Mouse (Mus musculus) midbrain, postnatal 0 days (tissue): ENCODE measurements around the gene Dpf1. TPM values are rescaled to one million over a fixed set of nuclear protein-coding genes. Genes with fewer than 3 reads are reported as not detected.

Experiments
- ATAC-seq: fragments of 200-750 bp; cut with Nextera tagmentation; 2 replicates; pipeline ENCODE4 v1.8.0; 2017; ENCODE audit warnings: moderate number of reproducible peaks, mild to moderate bottlenecking, moderate TSS enrichment, moderate library complexity; ENCODE audit not compliant: low FRiP score
- DNase-seq: peaks from one replicate; pipeline ENCODE4 v3.0.0-alpha.2; 2015; ENCODE audit warnings: low spot score
- H3K27ac ChIP-seq: fragments of 300-500 bp; sonication (generic); 2 replicates; pipeline ENCODE4 v1.5.1; 2014; ENCODE audit warnings: low read depth, mild to moderate bottlenecking, low read length, mixed read lengths
- H3K27me3 ChIP-seq: fragments of 300-500 bp; sonication (generic); 2 replicates; pipeline ENCODE4 v1.6.1; 2014; ENCODE audit warnings: low read length, control low read depth, mixed read lengths; ENCODE audit not compliant: insufficient read depth
- H3K36me3 ChIP-seq: fragments of 300-500 bp; sonication (generic); 2 replicates; pipeline ENCODE4 v1.6.1; 2014; ENCODE audit warnings: low read length, control low read depth, mixed read lengths; ENCODE audit not compliant: insufficient read depth
- H3K4me1 ChIP-seq: fragments of 300-500 bp; sonication (generic); 2 replicates; pipeline ENCODE4 v1.6.1; 2014; ENCODE audit warnings: mild to moderate bottlenecking, control low read depth, antibody characterized with exemption, low read length, mixed read lengths; ENCODE audit not compliant: insufficient read depth
- H3K4me2 ChIP-seq: fragments of 300-500 bp; sonication (generic); 2 replicates; pipeline ENCODE4 v1.6.1; 2014; ENCODE audit warnings: low read depth, mild to moderate bottlenecking, low read length, mixed read lengths; ENCODE audit not compliant: poor library complexity, severe bottlenecking
- H3K4me3 ChIP-seq: fragments of 300-500 bp; sonication (generic); 2 replicates; pipeline ENCODE4 v1.5.1; 2014; ENCODE audit warnings: low read depth, mild to moderate bottlenecking, low read length, moderate library complexity
- H3K9ac ChIP-seq: fragments of 300-500 bp; sonication (generic); replicated peaks from 2 replicates; pipeline ENCODE4 v1.6.1; 2014; ENCODE audit warnings: mild to moderate bottlenecking, low read length, moderate library complexity, mixed read lengths; ENCODE audit not compliant: poor library complexity, severe bottlenecking
- H3K9me3 ChIP-seq: fragments of 300-500 bp; sonication (generic); 2 replicates; pipeline ENCODE4 v1.6.1; 2016; ENCODE audit warnings: low read length, control low read depth
- CTCF ChIP-seq: IDR thresholded peaks from 2 replicates; pipeline ENCODE4 v1.5.1; 2016; ENCODE audit warnings: antibody characterized with exemption, mild to moderate bottlenecking
- WGBS: fragments of 180-500 bp; shearing (Covaris S2); extraction: QIAGEN DNeasy Blood & Tissue Kit; methylation state at CpG from one replicate; pipeline ENCODE4 v1.1.7; 2014; 5-methylcytosine and 5-hydroxymethylcytosine counted together
- polyA plus RNA-seq: library from polyadenylated mRNA; unstranded; fragments of >200 nt; fragmentation: Nextera tagmentation; extraction: Ambion mirVana; gene quantifications from 2 replicates; pipeline ENCODE4 v1.2.1, GENCODE M21; 2015
- total RNA-seq: library from RNA; depleted of rRNA; stranded (reverse); fragments of >200 nt; gene quantifications from 2 replicates; pipeline ENCODE4 v1.2.3, GENCODE M21; 2014

The Dpf1 gene
- total and polyA plus RNA-seq, 2 experiments from 2014 or later = 160 to 192 TPM

GRCm38 (mm10) chr7:29282074-29282554, 21.6 kb upstream of the Dpf1 start:
- no peaks in the 10 kb centered on the region for H3K36me3 ChIP-seq
- H3K4me3 ChIP-seq = peak overlapping the region; percentile 68
- H3K9ac ChIP-seq = peak overlapping the region; percentile 79
- TF ChIP-seq CTCF = no peak
- 0 out of 2 replicates have a peak, but pooled peaks cover 2% of the 10 kb centered on the region for H3K4me1 ChIP-seq
- peak overlapping the region; percentile 97 for H3K4me2 ChIP-seq
- H3K9me3 ChIP-seq = no peaks in the 10 kb centered on the region
- WGBS = 11% methylated on average over 21 of the region's 21 CpGs
- H3K27ac ChIP-seq = no peak overlapping the region
- DNase-seq (no peak), ATAC-seq (0 out of 2 replicates have a peak, but pooled peaks have one; percentile 7)
- H3K27me3 ChIP-seq = 0 out of 2 replicates have a peak, but pooled peaks cover 8% of the 10 kb centered on the region

GRCm38 (mm10) chr7:29283876-29284275, 19.9 kb upstream of the Dpf1 start:
- H3K4me2 ChIP-seq = no peak overlapping the region
- H3K9ac ChIP-seq = no peak overlapping the region
- H3K36me3 ChIP-seq = no peaks in the 10 kb centered on the region
- 0 out of 2 replicates have a peak, but pooled peaks cover 2% of the 10 kb centered on the region for H3K4me1 ChIP-seq
- no peak overlapping the region for H3K4me3 ChIP-seq
- H3K27me3 ChIP-seq = 0 out of 2 replicates have a peak, but pooled peaks cover 8% of the 10 kb centered on the region
- DNase-seq (no peak), ATAC-seq (no peak)
- no peak overlapping the region for H3K27ac ChIP-seq
- no peak for TF ChIP-seq CTCF
- 81% methylated on average over 4 of the region's 4 CpGs for WGBS
- H3K9me3 ChIP-seq = no peaks in the 10 kb centered on the region

- Histone ChIP-seq H3K27me3 (0 out of 2 replicates have a peak, but pooled peaks cover 8% of the 10 kb centered on the region), H3K4me1 (0 out of 2 replicates have a peak, but pooled peaks cover 2% of the 10 kb centered on the region), H3K4me2 (no peak overlapping the region), H3K36me3 (no peaks in the 10 kb centered on the region), H3K9me3 (no peaks in the 10 kb centered on the region), H3K9ac (no peak overlapping the region), H3K4me3 (no peak overlapping the region), H3K27ac (no peak overlapping the region)
- TF ChIP-seq CTCF = no peak
- DNase-seq (no peak), ATAC-seq (no peak)
- WGBS = 83% methylated on average over 6 of the region's 6 CpGs
These were observed 19.2 kb upstream of the Dpf1 start for GRCm38 (mm10) chr7:29284523-29284922.

- no peak for ATAC-seq
- no peak for DNase-seq
- Histone ChIP-seq H3K4me3 (no peak overlapping the region), H3K9me3 (no peaks in the 10 kb centered on the region), H3K9ac (no peak overlapping the region), H3K4me2 (no peak overlapping the region), H3K27me3 (0 out of 2 replicates have a peak, but pooled peaks cover 8% of the 10 kb centered on the region), H3K36me3 (no peaks in the 10 kb centered on the region), H3K4me1 (no peaks in the 10 kb centered on the region), H3K27ac (no peak overlapping the region)
- 90% methylated on average over 7 of the region's 7 CpGs for whole genome bisulfite sequencing
- peak; percentile 20 for TF ChIP-seq CTCF
These were observed 16.3 kb upstream of the Dpf1 start for GRCm38 (mm10) chr7:29287481-29287880.

GRCm38 (mm10) chr7:29288079-29288478, 15.7 kb upstream of the Dpf1 start:
- ATAC-seq (no peak), DNase-seq (no peak)
- Histone ChIP-seq H3K27me3 (0 out of 2 replicates have a peak, but pooled peaks cover 5% of the 10 kb centered on the region), H3K9me3 (no peaks in the 10 kb centered on the region), H3K4me2 (no peak overlapping the region), H3K36me3 (no peaks in the 10 kb centered on the region), H3K27ac (no peak overlapping the region), H3K4me3 (no peak overlapping the region), H3K9ac (no peak overlapping the region), H3K4me1 (no peaks in the 10 kb centered on the region)
- WGBS = 95% methylated on average over 2 of the region's 2 CpGs
- TF ChIP-seq CTCF = no peak

GRCm38 (mm10) chr7:29288942-29289638, 14.7 kb upstream of the Dpf1 start, which contains the start of gene Ppp1r14a:
Gene Ppp1r14a (plus strand): TSS chr7:29289308.
- 1% methylated on average over 55 of the region's 59 CpGs for WGBS
- Histone ChIP-seq H3K9me3 (no peaks in the 10 kb centered on the region), H3K4me3 (peak within 1 kb of the TSS; percentile 32), H3K36me3 (no peaks in the 10 kb centered on the region), H3K4me2 (peak within 1 kb of the TSS; percentile 56), H3K9ac (peak within 1 kb of the TSS; percentile 20), H3K27me3 (0 out of 2 replicates have a peak, but pooled peaks cover 5% of the 10 kb centered on the region), H3K27ac (no peak within 1 kb of the TSS), H3K4me1 (no peaks in the 10 kb centered on the region)
- ATAC-seq = 0 out of 2 replicates have a peak, but pooled peaks have one; percentile 14
- peak; percentile 73 for TF ChIP-seq CTCF
- no peak for DNase-seq
